Mouse (Mus musculus): ENCODE data around the gene Ctsd. TPM values are rescaled to one million over a fixed set of nuclear protein-coding genes. Genes with fewer than 3 reads are reported as not detected.

Gene Ctsd
- polyA plus RNA-seq (2015; fragmentation: Nextera tagmentation; extraction: Ambion mirVana) = 210 and 222 TPM in 2 replicates

DNA sequence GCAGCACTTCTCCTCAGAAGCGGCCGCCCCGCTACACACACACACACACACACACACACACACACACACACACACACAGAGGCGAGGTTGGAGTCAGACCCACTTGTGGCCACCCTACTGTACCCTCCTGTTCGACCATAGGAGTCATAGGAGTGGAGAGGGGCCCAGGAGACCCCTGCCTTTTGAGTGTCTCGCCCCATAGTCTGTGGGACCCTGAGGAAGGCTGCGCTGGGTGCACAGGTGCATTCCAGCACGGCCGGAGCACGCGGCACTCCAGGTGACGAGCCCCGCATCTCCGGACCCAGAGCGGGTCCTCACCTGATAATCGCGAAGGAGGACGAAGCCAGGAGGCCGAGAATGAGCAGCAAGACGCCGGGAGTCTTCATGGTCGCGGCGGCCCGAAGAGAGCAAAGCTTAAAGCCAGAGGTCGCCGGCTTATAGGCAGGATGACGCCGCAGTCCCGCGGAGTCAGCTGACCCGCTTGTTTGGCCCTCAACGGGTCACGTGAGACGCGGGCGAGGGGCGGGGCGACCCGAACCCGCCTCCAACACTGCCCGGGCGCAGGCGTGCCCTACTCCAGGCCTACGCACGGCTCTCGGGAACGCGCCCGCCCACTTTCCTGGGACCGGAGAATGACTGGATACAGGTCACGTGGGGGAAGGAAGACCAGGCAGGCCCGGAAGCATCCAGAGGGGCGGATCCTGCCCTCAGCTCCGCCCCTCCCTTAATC, at the start of gene Ctsd:
Gene Ctsd, minus strand, starts transcription at position 620 of the 730 bp plus-strand sequence.
- Histone ChIP-seq H3K27ac (peak within 1 kb of the TSS; percentile 66), H3K36me3 (peaks cover 30% of the 10 kb centered on the region), H3K27me3 (no peaks in the 10 kb centered on the region), H3K9ac (peak within 1 kb of the TSS; percentile 95), H3K9me3 (no peaks in the 10 kb centered on the region), H3K4me3 (peak within 1 kb of the TSS; percentile 83), H3K4me1 (peaks cover 18% of the 10 kb centered on the region), H3K4me2 (peak within 1 kb of the TSS; percentile 90)
- peak; percentile 96 for ATAC-seq (ENCODE audit: insufficient number of reproducible peaks, insufficient read depth, low FRiP score, low TSS enrichment, low read depth)
- WGBS = under 1% methylated on average over 54 of the region's 55 CpGs

DNA sequence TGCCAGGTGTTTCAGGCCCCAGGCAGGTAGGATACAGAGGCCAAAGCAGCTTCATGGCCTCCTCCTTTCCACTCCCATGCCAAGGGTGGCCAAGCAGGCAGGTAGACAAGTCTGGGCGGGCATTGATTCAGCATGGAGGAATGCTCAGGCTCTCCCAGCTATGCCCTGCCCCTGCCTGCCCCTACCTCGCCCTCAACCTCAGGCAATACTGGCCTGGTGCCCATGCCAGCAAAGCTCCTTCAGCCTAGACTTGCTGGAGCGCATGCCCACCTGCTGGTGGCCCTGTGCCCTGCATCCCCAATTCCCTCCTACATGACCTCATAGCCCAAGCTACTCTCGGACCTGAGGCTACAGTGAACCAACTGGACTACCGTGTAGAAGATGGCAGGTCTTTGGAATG, 49.5 kb upstream of the Ctsd start:
- peak overlapping the region; percentile 18 for H3K27ac ChIP-seq

DNA sequence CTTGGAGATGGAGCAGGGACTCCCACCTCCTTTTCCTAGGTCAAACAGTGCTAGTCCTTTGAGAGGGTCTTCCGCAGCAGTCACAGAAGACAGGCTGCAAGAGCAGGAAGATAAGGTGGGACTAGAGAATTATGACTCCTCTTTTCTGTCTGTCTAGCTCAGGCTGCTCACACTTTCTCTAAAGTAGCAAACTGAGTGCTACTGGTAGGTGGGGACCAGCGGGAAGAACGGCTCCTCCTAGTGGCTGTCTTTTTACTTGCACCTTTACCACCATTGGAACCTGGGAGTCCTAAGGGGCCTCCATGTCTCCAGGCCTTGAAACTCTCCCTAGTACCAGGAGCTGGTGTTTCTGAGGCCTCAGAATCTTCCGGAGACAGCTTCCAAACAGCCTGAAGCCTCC, 47.7 kb upstream of the Ctsd start:
- Histone ChIP-seq H3K9me3 (no peaks in the 10 kb centered on the region), H3K9ac (no peak overlapping the region), H3K4me1 (peaks cover 54% of the 10 kb centered on the region), H3K36me3 (no peaks in the 10 kb centered on the region), H3K27me3 (no peaks in the 10 kb centered on the region), H3K4me3 (no peak overlapping the region), H3K27ac (no peak overlapping the region), H3K4me2 (no peak overlapping the region)
- 28% methylated on average over 4 of the region's 4 CpGs for WGBS
- no peak for ATAC-seq (ENCODE audit: insufficient number of reproducible peaks, insufficient read depth, low FRiP score, low TSS enrichment, low read depth)

More for the DNA sequence above, 49.5 kb upstream of the Ctsd start:
- H3K9ac ChIP-seq = no peak overlapping the region
- no peaks in the 10 kb centered on the region for H3K36me3 ChIP-seq
- ATAC-seq (ENCODE audit: insufficient number of reproducible peaks, insufficient read depth, low FRiP score, low TSS enrichment, low read depth) = no peak
- no peaks in the 10 kb centered on the region for H3K9me3 ChIP-seq
- peaks cover 63% of the 10 kb centered on the region for H3K4me1 ChIP-seq
- H3K4me2 ChIP-seq = no peak overlapping the region
- no peaks in the 10 kb centered on the region for H3K27me3 ChIP-seq
- WGBS = 65% methylated on average over 5 of the region's 5 CpGs
- no peak overlapping the region for H3K4me3 ChIP-seq

DNA sequence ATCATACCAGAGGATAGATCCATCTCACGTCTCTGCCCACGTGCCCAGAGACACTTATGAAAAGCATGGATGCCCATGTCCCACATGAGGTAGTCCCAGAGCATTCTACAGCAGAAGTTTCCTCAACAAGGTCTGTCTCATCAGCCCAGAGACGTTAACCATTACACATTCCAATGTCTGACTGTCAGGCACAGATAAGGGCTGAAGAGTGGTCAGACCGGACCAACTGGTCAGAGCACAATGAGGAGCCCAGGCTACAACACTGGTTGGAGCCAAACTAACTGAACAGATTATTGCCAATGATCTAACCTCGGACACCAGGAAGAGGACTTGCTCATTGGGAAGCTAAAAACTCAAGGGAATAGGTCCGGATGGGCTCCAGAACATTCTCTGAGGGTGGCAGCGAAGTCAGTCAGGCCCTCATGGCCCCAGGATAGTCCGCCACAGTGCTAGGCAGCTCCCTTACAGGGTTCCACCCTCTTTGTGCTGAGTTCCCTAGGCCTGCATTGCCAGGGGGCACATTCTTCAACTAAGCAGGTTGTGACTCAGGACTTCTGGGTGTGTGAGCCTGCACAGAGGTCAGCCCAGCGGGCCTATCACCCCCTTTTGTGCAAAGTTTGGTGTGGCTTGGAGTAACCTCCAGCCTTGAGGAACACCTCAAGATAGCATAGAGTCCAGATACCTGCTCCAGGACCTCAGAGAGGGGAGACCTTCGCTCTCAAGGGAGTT, 46.5 kb upstream of the Ctsd start, which contains the start of gene Syt8:
Gene Syt8, plus strand, starts transcription at position 714 of the 729 bp plus-strand sequence.
- peak within 1 kb of the TSS; percentile 75 for H3K27ac ChIP-seq
- 79% methylated on average over 10 of the region's 10 CpGs for WGBS
- no peaks in the 10 kb centered on the region for H3K9me3 ChIP-seq
- ATAC-seq (ENCODE audit: insufficient number of reproducible peaks, insufficient read depth, low FRiP score, low TSS enrichment, low read depth) = no peak
- H3K4me3 ChIP-seq = no peak within 1 kb of the TSS
- no peak within 1 kb of the TSS for H3K4me2 ChIP-seq
- H3K27me3 ChIP-seq = no peaks in the 10 kb centered on the region
- no peaks in the 10 kb centered on the region for H3K36me3 ChIP-seq
- peak within 1 kb of the TSS; percentile 58 for H3K9ac ChIP-seq
- peaks cover 55% of the 10 kb centered on the region for H3K4me1 ChIP-seq

DNA sequence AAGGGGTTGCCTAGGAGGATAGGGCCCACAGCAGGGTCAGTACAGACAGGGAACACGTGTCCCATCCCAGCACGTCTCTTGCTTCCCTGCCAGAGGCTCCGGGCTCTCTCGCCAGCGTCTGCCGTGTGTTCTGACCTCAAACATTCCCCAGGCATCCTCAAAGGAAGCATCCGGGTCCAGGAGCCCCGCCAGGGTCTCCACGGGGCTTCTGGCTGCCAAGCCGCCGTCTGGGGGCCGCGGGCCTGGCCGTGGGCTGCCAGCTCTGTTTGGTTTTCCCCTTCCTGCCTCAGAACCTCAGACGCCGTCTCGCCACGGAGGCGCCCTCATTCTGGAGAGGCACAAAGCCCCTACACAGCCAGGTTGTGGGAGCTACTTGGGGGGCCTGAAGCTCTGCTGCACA, 45.8 kb upstream of the Ctsd start:
- Histone ChIP-seq H3K36me3 (no peaks in the 10 kb centered on the region), H3K27me3 (no peaks in the 10 kb centered on the region), H3K4me3 (no peak overlapping the region), H3K9ac (peak overlapping the region; percentile 58), H3K4me1 (peaks cover 62% of the 10 kb centered on the region), H3K27ac (peak overlapping the region; percentile 75), H3K4me2 (no peak overlapping the region), H3K9me3 (no peaks in the 10 kb centered on the region)
- ATAC-seq (ENCODE audit: insufficient number of reproducible peaks, insufficient read depth, low FRiP score, low TSS enrichment, low read depth) = no peak
- 33% methylated on average over 19 of the region's 19 CpGs for WGBS

DNA sequence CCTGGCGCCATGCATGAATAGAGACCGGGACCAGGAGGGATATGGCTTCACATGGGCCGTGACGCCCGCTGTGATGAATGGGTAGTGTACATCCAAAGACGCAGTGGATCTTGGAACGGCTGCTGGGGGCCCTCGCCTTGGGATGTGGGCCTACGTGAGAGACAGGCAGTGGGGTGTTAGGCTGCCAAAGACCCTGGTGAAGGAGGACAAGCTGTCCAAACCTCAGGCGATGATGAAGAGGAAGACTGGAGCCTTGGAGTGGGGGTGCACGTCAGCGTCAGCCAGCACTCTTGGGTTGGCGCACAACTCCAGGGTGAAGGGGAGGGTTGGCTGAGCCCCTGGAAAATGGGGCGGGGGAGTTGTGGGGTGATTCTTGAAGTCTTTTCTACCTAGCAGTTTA, 43.3 kb upstream of the Ctsd start:
- Histone ChIP-seq H3K4me1 (peaks cover 59% of the 10 kb centered on the region), H3K4me2 (no peak overlapping the region), H3K27ac (peak overlapping the region; percentile 86)

DNA sequence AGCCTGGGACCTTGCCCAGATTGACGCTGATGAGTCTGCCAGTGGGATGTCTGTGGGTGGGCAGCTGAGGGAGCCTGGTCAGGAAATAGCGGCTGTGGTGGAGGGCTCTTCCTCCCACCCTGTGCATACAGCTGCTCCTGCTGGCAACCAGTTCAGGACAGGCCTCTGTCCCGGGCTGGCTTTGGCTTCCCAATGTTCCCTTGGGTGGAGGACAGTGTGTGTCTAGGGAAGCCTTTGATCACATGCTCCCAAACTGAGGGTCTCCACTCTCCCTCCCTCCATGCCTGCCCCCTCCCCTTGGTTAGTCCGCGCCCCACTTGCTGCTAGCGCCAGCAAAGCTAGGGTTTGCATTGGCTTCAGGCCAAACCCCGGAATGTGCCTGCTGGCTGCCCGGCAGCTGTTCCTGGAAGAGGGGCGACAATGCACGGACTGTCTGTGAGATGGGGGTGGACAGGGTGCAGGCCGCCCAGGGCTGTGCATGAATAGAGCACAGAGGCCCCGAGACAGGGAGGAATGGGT, 42.4 kb upstream of the Ctsd start:
- peak overlapping the region; percentile 30 for H3K4me2 ChIP-seq
- 29% methylated on average over 12 of the region's 12 CpGs for WGBS
- peak; percentile 75 for ATAC-seq (ENCODE audit: insufficient number of reproducible peaks, insufficient read depth, low FRiP score, low TSS enrichment, low read depth)

More for the DNA sequence above, 43.3 kb upstream of the Ctsd start:
- no peak for ATAC-seq (ENCODE audit: insufficient number of reproducible peaks, insufficient read depth, low FRiP score, low TSS enrichment, low read depth)
- no peak overlapping the region for H3K9ac ChIP-seq
- H3K36me3 ChIP-seq = no peaks in the 10 kb centered on the region
- H3K27me3 ChIP-seq = no peaks in the 10 kb centered on the region
- H3K4me3 ChIP-seq = no peak overlapping the region
- 93% methylated on average over 14 of the region's 14 CpGs for whole genome bisulfite sequencing
- H3K9me3 ChIP-seq = no peaks in the 10 kb centered on the region

DNA sequence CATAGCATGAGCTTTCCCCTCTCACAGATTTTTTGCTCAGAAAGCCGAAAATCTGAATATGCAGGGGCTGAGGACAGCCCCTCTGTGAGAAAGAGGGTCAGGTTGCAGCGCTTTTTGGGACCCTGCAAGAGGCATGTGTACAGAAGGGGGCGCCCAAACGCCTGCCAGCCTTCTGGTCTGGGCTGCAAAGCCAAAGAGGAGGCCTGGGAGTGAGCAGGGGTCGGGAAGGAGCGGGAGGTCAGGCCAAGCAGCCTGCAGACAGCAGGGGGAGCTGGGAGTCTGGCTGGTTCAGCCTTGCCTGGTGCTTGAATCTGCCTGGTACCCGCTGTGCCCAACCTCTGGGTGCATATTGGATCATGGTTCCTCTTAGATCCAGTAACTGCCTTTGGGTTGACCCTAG, 40.4 kb upstream of the Ctsd start:
- H3K4me2 ChIP-seq = no peak overlapping the region
- no peaks in the 10 kb centered on the region for H3K36me3 ChIP-seq
- no peaks in the 10 kb centered on the region for H3K27me3 ChIP-seq
- H3K27ac ChIP-seq = peak overlapping the region; percentile 48; the same call in 1 of the 2 replicates
- no peaks in the 10 kb centered on the region for H3K9me3 ChIP-seq
- no peak for ATAC-seq (ENCODE audit: insufficient number of reproducible peaks, insufficient read depth, low FRiP score, low TSS enrichment, low read depth)
- no peak overlapping the region for H3K4me3 ChIP-seq
- no peak overlapping the region for H3K9ac ChIP-seq
- H3K4me1 ChIP-seq = peaks cover 38% of the 10 kb centered on the region
- WGBS = 6% methylated on average over 7 of the region's 7 CpGs

More for the DNA sequence above, 42.4 kb upstream of the Ctsd start:
- H3K9me3 ChIP-seq = no peaks in the 10 kb centered on the region
- peak overlapping the region; percentile 41; the same call in 1 of the 2 replicates for H3K9ac ChIP-seq
- peaks cover 56% of the 10 kb centered on the region for H3K4me1 ChIP-seq
- no peaks in the 10 kb centered on the region for H3K27me3 ChIP-seq
- H3K27ac ChIP-seq = peak overlapping the region; percentile 86
- H3K4me3 ChIP-seq = no peak overlapping the region
- H3K36me3 ChIP-seq = no peaks in the 10 kb centered on the region

DNA sequence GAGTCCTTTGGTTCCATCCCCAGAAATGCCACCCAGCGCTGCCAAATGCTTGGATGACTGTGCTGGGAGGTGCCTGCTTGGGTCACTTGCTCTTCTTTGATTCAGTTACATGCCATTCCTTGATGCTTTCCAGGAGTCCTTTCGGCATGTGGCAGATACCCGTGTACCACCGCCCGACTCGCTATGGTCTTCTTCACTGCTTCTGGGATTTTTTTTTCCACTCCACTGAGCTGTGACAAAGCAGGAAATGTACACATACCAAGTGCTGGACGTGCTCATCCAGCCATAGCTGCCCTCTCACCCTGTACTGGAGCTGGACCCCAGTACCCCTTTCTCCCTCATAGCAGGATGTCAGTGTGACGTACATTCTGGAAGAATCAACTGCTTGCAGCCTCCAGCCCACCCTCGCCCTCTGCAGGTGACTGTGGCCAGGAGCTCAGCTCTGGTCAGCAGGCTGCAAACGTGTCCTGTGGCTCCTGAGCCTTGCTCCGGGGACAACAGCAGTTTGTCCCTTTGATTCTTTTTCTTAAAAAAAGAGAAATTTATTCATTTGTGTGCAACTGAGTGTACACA, 37.9 kb upstream of the Ctsd start:
- Histone ChIP-seq H3K36me3 (no peaks in the 10 kb centered on the region), H3K4me3 (no peak overlapping the region), H3K4me2 (no peak overlapping the region), H3K9ac (no peak overlapping the region), H3K9me3 (no peaks in the 10 kb centered on the region), H3K27me3 (no peaks in the 10 kb centered on the region), H3K4me1 (peaks cover 28% of the 10 kb centered on the region), H3K27ac (no peak overlapping the region)
- ATAC-seq (ENCODE audit: insufficient number of reproducible peaks, insufficient read depth, low FRiP score, low TSS enrichment, low read depth) = no peak
- WGBS = 59% methylated on average over 11 of the region's 11 CpGs

DNA sequence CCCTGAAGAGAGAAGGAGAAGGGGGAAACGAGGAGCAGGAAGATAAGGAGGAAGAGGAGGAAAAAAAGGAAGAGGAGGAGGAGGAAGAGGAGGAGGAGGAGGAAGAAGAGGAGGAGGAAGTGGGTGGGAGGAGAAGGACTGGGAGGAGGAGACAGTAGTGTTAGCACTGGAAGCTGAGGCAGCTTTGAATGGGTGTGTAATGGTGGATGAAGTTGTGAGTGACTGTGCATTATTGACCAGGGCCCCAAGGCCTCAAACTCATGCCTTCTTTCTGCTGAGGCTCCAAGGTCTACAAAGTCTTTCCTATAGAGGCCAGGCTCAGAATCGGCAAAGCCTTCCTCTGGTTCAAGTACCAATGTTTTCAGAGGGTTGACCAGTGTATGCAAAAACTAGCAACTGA, 34.0 kb upstream of the Ctsd start:
- no peak for ATAC-seq (ENCODE audit: insufficient number of reproducible peaks, insufficient read depth, low FRiP score, low TSS enrichment, low read depth)

DNA sequence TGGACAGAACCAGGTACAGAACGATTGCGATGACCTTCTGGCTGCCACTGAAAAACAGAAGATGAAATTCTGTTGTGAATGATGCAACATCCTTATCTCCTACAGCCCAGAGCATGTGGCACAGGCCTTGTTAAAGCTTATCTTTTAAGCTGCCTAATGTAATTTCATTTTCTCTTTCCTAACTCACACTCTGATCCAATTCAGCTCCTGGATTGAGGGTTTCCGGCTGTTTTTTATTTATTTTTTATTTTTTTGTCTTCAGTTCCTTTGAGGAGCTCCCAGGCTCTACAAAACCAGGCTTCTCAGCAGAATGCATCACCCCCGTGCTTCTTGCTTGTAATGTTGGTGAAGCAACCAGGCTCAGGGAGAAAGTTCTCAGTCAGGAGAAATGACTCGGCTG, 32.0 kb upstream of the Ctsd start:
- 82% methylated on average over 5 of the region's 5 CpGs for WGBS
- Histone ChIP-seq H3K27ac (no peak overlapping the region), H3K4me3 (no peak overlapping the region), H3K4me2 (no peak overlapping the region), H3K27me3 (no peaks in the 10 kb centered on the region), H3K36me3 (no peaks in the 10 kb centered on the region), H3K9me3 (no peaks in the 10 kb centered on the region), H3K9ac (no peak overlapping the region), H3K4me1 (no peaks in the 10 kb centered on the region)
- ATAC-seq (ENCODE audit: insufficient number of reproducible peaks, insufficient read depth, low FRiP score, low TSS enrichment, low read depth) = no peak

More for the DNA sequence above, 34.0 kb upstream of the Ctsd start:
- Histone ChIP-seq H3K36me3 (no peaks in the 10 kb centered on the region), H3K4me1 (no peaks in the 10 kb centered on the region), H3K27ac (no peak overlapping the region), H3K27me3 (no peaks in the 10 kb centered on the region), H3K9me3 (no peaks in the 10 kb centered on the region), H3K4me3 (no peak overlapping the region), H3K4me2 (no peak overlapping the region), H3K9ac (no peak overlapping the region)
- 67% methylated on average over 2 of the region's 2 CpGs for WGBS

All from embryonic facial prominence, embryonic 13.5 days (tissue).